Mouse (Mus musculus) duodenum, adult 2 months (tissue): ENCODE data around the gene Nckap1l. TPM values are rescaled to one million over a fixed set of nuclear protein-coding genes. Genes with fewer than 3 reads are reported as not detected.

Source experiments
- polyA plus RNA-seq: library from polyadenylated mRNA; depleted of rRNA; stranded (reverse); fragments of >200 nt; gene quantifications from 2 replicates; pipeline ENCODE4 v1.2.3, GENCODE M21; 2012; ENCODE audit warnings: low replicate concordance; rRNA removed

Nckap1l gene
- polyA plus RNA-seq: 3.0 and 4.2 TPM in 2 replicates

DNA sequence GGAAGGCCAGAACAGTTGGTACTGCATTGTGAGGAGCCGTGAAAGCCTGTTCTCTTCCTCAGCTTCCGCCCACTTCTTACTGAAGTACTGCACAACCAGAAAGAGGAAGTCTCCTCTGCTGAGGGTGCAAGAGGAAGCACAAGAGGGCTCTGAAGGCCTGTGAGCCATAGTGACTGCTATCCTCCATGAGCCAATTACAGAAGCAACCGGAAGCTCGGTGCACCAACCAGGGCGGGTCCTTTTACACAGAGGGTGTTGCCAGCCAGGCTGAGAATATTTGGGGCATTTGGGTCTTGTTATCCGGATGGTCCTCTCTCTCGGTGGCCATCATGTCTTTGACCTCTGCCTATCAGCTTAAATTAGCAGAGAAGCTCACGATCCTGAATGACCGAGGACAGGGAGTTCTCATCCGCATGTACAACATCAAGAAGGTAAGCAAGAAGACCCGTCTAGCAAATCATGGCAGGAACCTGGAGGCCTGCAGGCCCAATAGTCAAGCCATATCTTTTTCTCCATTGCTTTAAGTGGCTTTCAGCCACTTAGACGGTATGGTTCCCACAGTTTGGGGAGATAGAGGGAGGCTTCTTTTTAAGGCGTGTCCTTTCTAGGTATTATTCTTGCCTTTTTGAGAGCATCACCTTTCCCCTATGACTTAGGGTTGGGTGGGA lies at the start of gene Nckap1l:
Gene Nckap1l, plus strand, starts transcription at position 244 of the 668 bp plus-strand sequence.

DNA sequence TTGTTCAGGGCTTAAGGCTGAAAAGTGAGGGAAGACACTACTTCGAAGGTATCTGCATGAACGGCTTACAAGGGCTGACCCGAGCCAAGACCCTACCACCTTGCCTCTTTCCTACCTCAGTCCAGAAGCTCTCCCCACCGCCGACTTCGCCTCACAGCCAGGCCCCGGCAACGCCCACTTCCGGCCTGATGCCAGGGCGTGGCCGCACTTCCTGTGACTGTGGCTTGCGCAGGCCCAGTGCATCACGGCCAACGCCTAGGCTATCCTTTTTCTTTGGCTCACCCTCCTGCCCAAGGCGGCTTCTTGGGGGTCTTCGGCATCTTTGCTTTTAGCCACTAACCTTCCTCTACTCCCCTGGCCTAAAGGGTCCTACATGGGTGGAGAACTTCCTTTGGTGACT lies 23.4 kb upstream of the Nckap1l start, which contains the start of gene Gtsf1:
Gene Gtsf1, minus strand, starts transcription at position 230 of the 400 bp plus-strand sequence.

DNA sequence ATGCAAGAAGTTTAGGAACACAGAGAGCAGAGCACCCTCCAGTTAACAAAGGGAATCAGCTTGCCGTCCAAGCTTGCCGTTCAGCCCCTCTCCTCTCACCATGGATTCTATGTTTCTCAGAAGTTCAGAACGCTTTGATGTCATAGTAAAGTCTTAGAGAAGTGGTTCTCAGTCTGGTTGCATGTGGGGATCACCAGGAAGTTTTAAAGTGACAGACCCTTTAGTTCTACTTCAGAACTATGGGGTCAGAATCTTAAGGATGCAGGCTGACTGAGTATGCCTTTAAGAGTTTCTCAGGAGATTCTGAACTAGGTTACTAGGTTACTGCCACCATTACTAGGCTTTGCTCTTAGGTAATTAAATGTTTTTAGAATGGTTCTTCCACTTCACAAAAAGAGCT lies 5.2 kb upstream of the Nckap1l start, which contains the start of gene Gtsf2:
Gene Gtsf2, minus strand, starts transcription at position 101 of the 400 bp plus-strand sequence.

DNA sequence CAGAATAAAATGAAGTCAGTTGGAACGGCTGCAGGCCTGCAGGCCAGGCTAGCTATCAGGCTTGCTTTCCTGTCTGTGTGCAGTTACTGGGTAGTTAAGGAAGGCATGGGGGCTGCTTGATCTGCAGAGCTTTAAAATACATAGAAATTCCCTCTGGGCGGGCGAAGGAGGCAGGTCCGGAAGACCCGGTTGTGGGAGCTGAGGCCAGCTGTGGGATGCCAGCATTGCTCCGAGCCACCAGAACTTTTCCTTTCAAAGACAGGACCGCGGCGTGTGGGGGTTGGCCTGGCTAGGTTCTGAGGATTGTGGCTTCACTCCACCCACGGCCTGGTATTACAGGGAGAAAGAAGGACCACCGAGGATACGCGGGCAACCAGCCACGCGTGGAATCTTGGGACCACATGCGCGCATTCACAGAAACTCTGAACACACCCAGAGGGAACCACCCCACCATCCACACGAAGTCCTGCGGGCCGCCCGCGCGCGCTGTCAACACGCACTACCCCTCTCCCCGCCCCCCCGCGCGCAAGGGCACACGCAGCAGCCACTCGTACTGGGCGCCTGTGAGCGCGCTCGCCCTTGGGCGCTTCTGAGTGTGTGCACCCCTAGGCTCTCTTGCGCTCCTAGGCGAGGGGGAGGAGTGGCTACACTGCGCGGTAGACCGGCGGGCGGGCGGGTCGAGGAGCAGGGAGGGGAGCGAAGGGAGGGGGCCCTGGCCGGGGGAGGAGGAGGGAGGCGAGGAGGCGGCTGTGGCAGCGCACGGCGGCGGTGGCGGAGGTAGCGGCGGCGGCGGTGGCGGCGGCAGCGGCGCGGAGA lies 49.0 kb downstream of the Nckap1l start, which contains the start of gene Pde1b:
Gene Pde1b, plus strand, starts transcription at position 600 of the 816 bp plus-strand sequence.

DNA sequence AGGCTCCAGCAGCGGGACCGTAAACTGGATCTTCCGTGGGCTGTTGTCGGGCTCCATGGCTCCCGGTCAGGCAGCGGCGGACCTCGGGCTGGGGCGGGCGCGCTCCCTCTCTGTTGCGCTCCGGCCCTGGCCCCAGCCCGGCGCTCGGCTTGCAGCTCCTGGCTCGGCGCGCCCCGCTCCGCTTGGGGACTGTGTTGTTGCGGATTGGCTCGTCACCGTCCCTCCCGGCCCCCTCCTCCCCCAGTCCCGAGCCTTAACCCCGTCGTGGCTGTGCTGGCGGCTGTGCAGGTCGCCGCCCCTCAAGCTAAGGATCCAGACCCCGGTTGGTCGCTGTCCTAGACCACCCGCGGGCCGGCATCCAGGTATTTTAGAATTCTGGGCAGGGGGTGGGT lies 84.2 kb downstream of the Nckap1l start, which contains the start of gene Ppp1r1a:
Gene Ppp1r1a, minus strand, starts transcription at position 182 of the 392 bp plus-strand sequence.

Other genes with a start within 250 kb of the Nckap1l start
- 1.2 and 2.5 TPM in 2 replicates for gene Cbx5, start 214.0 kb upstream of the Nckap1l start, polyA plus RNA-seq
- 9.0 and 9.4 TPM in 2 replicates for gene Hnrnpa1, start 213.4 kb upstream of the Nckap1l start, polyA plus RNA-seq
- 0.39 and 1.4 TPM in 2 replicates for gene Nfe2, start 195.4 kb upstream of the Nckap1l start, polyA plus RNA-seq
- gene Copz1, start 181.1 kb upstream of the Nckap1l start, polyA plus RNA-seq: 78.5 and 114 TPM in 2 replicates
- 0.26 TPM in 1 of 2 replicates, not detected in the other for gene Gpr84, start 143.2 kb upstream of the Nckap1l start, polyA plus RNA-seq
- 7.2 and 8.2 TPM in 2 replicates for gene Zfp385a, start 113.7 kb upstream of the Nckap1l start, polyA plus RNA-seq
- gene Itga5, start 87.0 kb upstream of the Nckap1l start, polyA plus RNA-seq: 8.3 and 11.9 TPM in 2 replicates
- gene Gtsf1, start 23.3 kb upstream of the Nckap1l start, polyA plus RNA-seq: not detected in 2 replicates
- not detected in 2 replicates for gene Gtsf2, start 5.3 kb upstream of the Nckap1l start, polyA plus RNA-seq
- 3.8 and 4.2 TPM in 2 replicates for gene Pde1b, start 49.2 kb downstream of the Nckap1l start, polyA plus RNA-seq
- gene Ppp1r1a, start 84.2 kb downstream of the Nckap1l start, polyA plus RNA-seq: 2.8 and 7.8 TPM in 2 replicates
- not detected in 2 replicates for gene Glycam1, start 111.3 kb downstream of the Nckap1l start, polyA plus RNA-seq